Mouse (Mus musculus): Measurements from ENCODE around the gene Tmem239.

DNA sequence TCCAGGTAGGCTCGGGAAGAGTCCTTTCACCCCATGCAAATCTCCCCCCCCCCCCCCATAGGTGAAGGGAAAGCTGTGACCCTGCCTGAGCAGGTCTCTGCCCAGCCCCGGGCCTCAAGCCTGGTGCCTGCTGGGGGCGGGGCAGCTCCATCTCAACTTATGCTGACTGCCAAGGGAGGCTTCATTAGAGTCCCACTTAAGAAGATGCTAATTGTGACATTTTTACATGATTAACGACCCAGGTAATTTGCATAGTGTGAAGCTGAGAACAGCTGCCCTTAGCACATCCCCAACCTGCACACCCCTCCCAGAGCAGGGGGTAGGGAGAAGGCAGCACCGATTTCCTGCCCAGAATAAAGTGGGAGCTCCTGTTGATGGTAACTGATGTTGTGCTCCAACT is 47.4 kb upstream of the Tmem239 start:
- TF ChIP-seq CTCF (IDR thresholded peaks at IDR 0.05; ENCODE audit: borderline replicate concordance, extremely low read depth, insufficient read depth, insufficient read length) (no peak), POLR2A (IDR thresholded peaks at IDR 0.05; ENCODE audit: borderline replicate concordance, extremely low read depth, insufficient read depth, insufficient read length, poor library complexity, severe bottlenecking) (no peak)

Measured in brain, embryonic 14.5 days (tissue).